Mouse (Mus musculus) E14TG2a.4 (cell line): ENCODE results near the gene Sv2c.
A peak's percentile ranks its signal among the peaks of the same experiment; 100 is the strongest.

Experiments
- CTCF ChIP-seq: conservative IDR thresholded peaks from 2 replicates; pipeline ENCODE4 v1.5.1; 2014; ENCODE audit warnings: low read length
- NANOG ChIP-seq: IDR thresholded peaks from 2 replicates; pipeline ENCODE4 v1.6.1; 2014; ENCODE audit warnings: borderline replicate concordance, low read length, mixed read lengths
- POU5F1 ChIP-seq: IDR thresholded peaks from 2 replicates; pipeline ENCODE4 v1.6.1; 2014; ENCODE audit warnings: low read length, borderline replicate concordance

DNA sequence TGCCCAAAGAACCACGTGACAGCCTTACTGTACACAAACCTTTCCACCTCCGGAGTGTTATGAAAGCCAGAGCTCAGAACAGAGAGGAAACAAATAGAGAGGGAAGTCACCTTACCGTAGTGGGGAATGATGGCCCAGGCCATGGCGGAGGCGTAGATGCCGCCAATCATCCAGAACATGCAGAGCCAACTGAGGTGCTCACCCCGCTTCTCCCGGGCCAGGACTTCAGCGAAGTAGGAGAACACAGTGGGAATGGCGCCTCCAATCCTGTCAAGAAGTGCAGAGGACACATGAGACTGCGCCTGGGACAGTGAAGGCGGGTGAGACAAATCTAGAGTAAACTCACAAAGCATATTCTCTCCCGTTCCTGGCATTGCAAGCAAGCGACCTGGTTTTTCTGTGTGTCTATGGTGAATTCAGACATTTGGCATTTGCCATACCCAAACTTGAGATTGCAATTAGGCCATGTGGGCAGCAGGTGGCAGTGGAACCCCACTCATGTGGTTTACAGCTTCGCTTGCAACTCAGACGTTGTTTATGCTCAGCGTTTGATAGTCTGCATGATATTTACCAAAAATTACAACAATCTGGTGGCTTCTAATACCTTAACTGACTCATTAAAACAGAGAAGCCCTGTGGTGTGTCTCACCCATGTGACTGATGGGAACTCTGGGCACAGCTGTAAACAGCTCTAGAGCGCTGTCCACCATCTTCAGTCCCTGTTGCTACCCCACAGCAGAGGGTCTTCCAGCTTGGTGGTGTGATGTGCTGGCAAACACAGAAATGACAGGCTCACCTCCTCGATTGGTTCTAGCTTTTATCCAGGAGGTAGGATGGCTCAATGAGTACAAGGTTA lies 101.8 kb downstream of the Sv2c start:
- TF ChIP-seq CTCF = peak; percentile 73
- no peak for TF ChIP-seq NANOG
- TF ChIP-seq POU5F1 = no peak
